Mouse (Mus musculus) telencephalon, adult 2 months (tissue): ENCODE results near the gene Snx10.
A peak's percentile ranks its signal among the peaks of the same experiment; 100 is the strongest.

ENCODE experiments used
- DNase-seq: peaks from one replicate; pipeline ENCODE4 v3.0.0-alpha.2; 2011; ENCODE audit warnings: low read depth, low spot score

Gene Snx10

GRCm38 (mm10) chr6:51585980-51586379 is 62.3 kb downstream of the Snx10 start:
- DNase-seq: no peak

GRCm38 (mm10) chr6:51587266-51587665 is 63.6 kb downstream of the Snx10 start:
- DNase-seq: no peak

- DNase-seq: no peak
Measured at GRCm38 (mm10) chr6:51591264-51591663, 67.6 kb downstream of the Snx10 start.

- no peak for DNase-seq
Measured at GRCm38 (mm10) chr6:51591844-51592243, 68.1 kb downstream of the Snx10 start.

- peak; percentile 94 for DNase-seq
Measured at GRCm38 (mm10) chr6:51592356-51593115, 68.8 kb downstream of the Snx10 start.

GRCm38 (mm10) chr6:51593446-51594035 is 69.8 kb downstream of the Snx10 start:
- no peak for DNase-seq

- no peak for DNase-seq
Measured at GRCm38 (mm10) chr6:51594516-51594915, 70.8 kb downstream of the Snx10 start.

GRCm38 (mm10) chr6:51598058-51598457 is 74.4 kb downstream of the Snx10 start:
- DNase-seq: no peak

GRCm38 (mm10) chr6:51600412-51600811 is 76.7 kb downstream of the Snx10 start:
- DNase-seq: no peak

- DNase-seq: no peak
Measured at GRCm38 (mm10) chr6:51602341-51602740, 78.6 kb downstream of the Snx10 start.

GRCm38 (mm10) chr6:51603691-51604090 is 80.0 kb downstream of the Snx10 start:
- no peak for DNase-seq

GRCm38 (mm10) chr6:51606245-51606644 is 82.5 kb downstream of the Snx10 start:
- DNase-seq: no peak

GRCm38 (mm10) chr6:51606803-51607202 is 83.1 kb downstream of the Snx10 start:
- DNase-seq: no peak

- DNase-seq: no peak
Measured at GRCm38 (mm10) chr6:51611621-51612020, 87.9 kb downstream of the Snx10 start.

GRCm38 (mm10) chr6:51612371-51613051 is 88.8 kb downstream of the Snx10 start:
- no peak for DNase-seq

- DNase-seq: no peak
Measured at GRCm38 (mm10) chr6:51613661-51614060, 90.0 kb downstream of the Snx10 start.

- no peak for DNase-seq
Measured at GRCm38 (mm10) chr6:51626843-51627242, 103.1 kb downstream of the Snx10 start.

GRCm38 (mm10) chr6:51629671-51630070 is 106.0 kb downstream of the Snx10 start:
- no peak for DNase-seq

GRCm38 (mm10) chr6:51630184-51630583 is 106.5 kb downstream of the Snx10 start:
- no peak for DNase-seq

GRCm38 (mm10) chr6:51632928-51633662 is 109.4 kb downstream of the Snx10 start:
- no peak for DNase-seq

- DNase-seq: no peak
Measured at GRCm38 (mm10) chr6:51633663-51634362, 110.1 kb downstream of the Snx10 start.
